Mouse (Mus musculus): ENCODE results near the gene Kcnh1.

GRCm38 (mm10) chr1:192444658-192445447, 254.3 kb downstream of the Kcnh1 start:
- no peak for TF ChIP-seq CTCF (IDR thresholded peaks at IDR 0.05; ENCODE audit: low read depth)
- no peak for TF ChIP-seq EP300 (IDR thresholded peaks at IDR 0.05; ENCODE audit: low read depth)

Data from heart, postnatal 0 days (tissue).